Mouse (Mus musculus): ENCODE results near the gene Rapgefl1. TPM values are rescaled to one million over a fixed set of nuclear protein-coding genes. Genes with fewer than 3 reads are reported as not detected.

The Rapgefl1 gene
- total and polyA plus RNA-seq, 3 experiments: 0.58 to 1.4 TPM; not detected in 1

- no peak for TF ChIP-seq ZKSCAN1 (IDR thresholded peaks at IDR 0.05; ENCODE audit: low read depth, low read length)
- TF ChIP-seq NELFE (IDR thresholded peaks at IDR 0.05; ENCODE audit: low read depth, low read length): no peak
- no peak for TF ChIP-seq RAD21 (IDR thresholded peaks at IDR 0.05; ENCODE audit: low read depth, low read length)
- no peak for TF ChIP-seq USF1 (IDR thresholded peaks at IDR 0.05; ENCODE audit: low read depth, low read length)
- no peak for TF ChIP-seq ETS1 (IDR thresholded peaks at IDR 0.05; ENCODE audit: low read depth, low read length)
- TF ChIP-seq POLR2A (IDR thresholded peaks at IDR 0.05; ENCODE audit: control insufficient read depth in 1 of 2, insufficient read depth in 1 of 2, low read depth in 1 of 2, low read length in 2 of 2, poor library complexity in 1 of 2): no peak; a peak in 1 of 4 replicates
- peak in 2 of 3 experiments; percentile 10 to 20; a peak in 1 of 6 replicates for TF ChIP-seq CTCF (IDR thresholded peaks at IDR 0.05 in 2 of 3, conservative IDR thresholded peaks at IDR 0.05 in 1 of 3; ENCODE audit: control insufficient read depth in 1 of 3, insufficient read depth in 1 of 3, low read depth in 2 of 3, low read length in 3 of 3, poor library complexity in 1 of 3, severe bottlenecking in 1 of 3)
- TF ChIP-seq MEF2A (IDR thresholded peaks at IDR 0.05; ENCODE audit: extremely low read depth, insufficient replicate concordance, low read depth, low read length, poor library complexity, severe bottlenecking): no peak
- no peak for TF ChIP-seq SMC3 (IDR thresholded peaks at IDR 0.05; ENCODE audit: low read depth, low read length)
- TF ChIP-seq ELF1 (IDR thresholded peaks at IDR 0.05; ENCODE audit: low read depth, low read length): no peak
- no peak for TF ChIP-seq MAFK (IDR thresholded peaks at IDR 0.05; ENCODE audit: borderline replicate concordance, low read depth, low read length)
- no peak for TF ChIP-seq GATA1 (IDR thresholded peaks at IDR 0.05; ENCODE audit: low read depth, low read length)
- no peak for TF ChIP-seq TAL1 (IDR thresholded peaks at IDR 0.05; ENCODE audit: low read length)
- TF ChIP-seq HCFC1 (IDR thresholded peaks at IDR 0.05; ENCODE audit: low read depth, low read length): no peak
- TF ChIP-seq MAX (IDR thresholded peaks at IDR 0.05; ENCODE audit: low read length): no peak; the same call in none of the 2 replicates
- TF ChIP-seq NRF1 (IDR thresholded peaks at IDR 0.05; ENCODE audit: insufficient read depth, low read depth, low read length, poor library complexity, severe bottlenecking): no peak
- TF ChIP-seq USF2 (IDR thresholded peaks at IDR 0.05; ENCODE audit: borderline replicate concordance in 1 of 2, insufficient read depth in 1 of 2, low read depth in 1 of 2, low read length in 2 of 2): no peak
- TF ChIP-seq ZC3H11A (IDR thresholded peaks at IDR 0.05; ENCODE audit: low read depth, low read length): no peak
- TF ChIP-seq POLR2AphosphoS2 (IDR thresholded peaks at IDR 0.05; ENCODE audit: low read length): no peak; the same call in 1 of the 2 replicates
- no peak; the same call in 1 of the 2 replicates for TF ChIP-seq SIN3A (IDR thresholded peaks at IDR 0.05; ENCODE audit: low read length)
- peak; percentile 45; the same call in 1 of the 2 replicates for TF ChIP-seq CHD1 (IDR thresholded peaks at IDR 0.05; ENCODE audit: low read depth, low read length)
- no peak for TF ChIP-seq TCF12 (IDR thresholded peaks at IDR 0.05; ENCODE audit: low read depth, low read length)
- no peak for TF ChIP-seq KAT2A (conservative IDR thresholded peaks at IDR 0.05; ENCODE audit: low read depth, low read length)
- TF ChIP-seq BHLHE40 (IDR thresholded peaks at IDR 0.05; ENCODE audit: borderline replicate concordance, low read depth, low read length): no peak
- no peak for TF ChIP-seq RCOR1 (IDR thresholded peaks at IDR 0.05; ENCODE audit: low read depth, low read length)
- 0 out of 2 replicates have a peak, but pooled peaks have one; percentile 46 for TF ChIP-seq E2F4 (IDR thresholded peaks at IDR 0.05; ENCODE audit: borderline replicate concordance, low read depth, low read length)
- TF ChIP-seq TBP (IDR thresholded peaks at IDR 0.05; ENCODE audit: low read depth, low read length): no peak
- 0 out of 2 replicates have a peak, but pooled peaks have one; percentile 84 for TF ChIP-seq UBTF (IDR thresholded peaks at IDR 0.05; ENCODE audit: borderline replicate concordance, insufficient read depth, low read depth, low read length)
- TF ChIP-seq ZNF384 (IDR thresholded peaks at IDR 0.05; ENCODE audit: low read depth, low read length): no peak
- peak in 1 of 2 experiments; percentile 9; a peak in 1 of 4 replicates for TF ChIP-seq EP300 (IDR thresholded peaks at IDR 0.05; ENCODE audit: low read depth in 1 of 2, low read length in 2 of 2)
- peak; percentile 20; the same call in 1 of the 2 replicates for TF ChIP-seq MYB (IDR thresholded peaks at IDR 0.05; ENCODE audit: low read depth, low read length)
- no peak for TF ChIP-seq ZMIZ1 (IDR thresholded peaks at IDR 0.05; ENCODE audit: low read depth, low read length)
- peak; percentile 73; the same call in 1 of the 2 replicates for TF ChIP-seq MXI1 (IDR thresholded peaks at IDR 0.05; ENCODE audit: low read depth, low read length)
- peak; percentile 70; the same call in 1 of the 2 replicates for TF ChIP-seq MYC (IDR thresholded peaks at IDR 0.05; ENCODE audit: low read depth, low read length)
- TF ChIP-seq JUND (IDR thresholded peaks at IDR 0.05; ENCODE audit: low read depth, low read length): no peak
- DNase-seq (ENCODE audit: low read depth, low spot score): peak; percentile 85
- Histone ChIP-seq H3K4me3 (ENCODE audit: control insufficient read depth in 1 of 2, insufficient read depth in 1 of 2, low read depth in 2 of 2, low read length in 2 of 2) (peak overlapping the region; percentile 65 to 90), H3K27me3 (ENCODE audit: control insufficient read depth in 1 of 2, insufficient read depth in 2 of 2, low read length in 2 of 2) (no peaks in the 10 kb centered on the region), H3K9me3 (replicated peaks; ENCODE audit: insufficient read depth, low read length) (no peaks in the 10 kb centered on the region), H3K79me2 (ENCODE audit: control insufficient read depth, insufficient read depth, low read length, poor library complexity) (peaks cover 45% of the 10 kb centered on the region), H3K9ac (ENCODE audit: control insufficient read depth, low read depth, low read length, poor library complexity, severe bottlenecking) (peak overlapping the region; percentile 84), H3K36me3 (ENCODE audit: control insufficient read depth in 1 of 2, insufficient read depth in 2 of 2, low read length in 2 of 2) (peaks cover 10 to 44% of the 10 kb centered on the region in 2 experiments), H3K4me1 (ENCODE audit: control insufficient read depth in 1 of 2, insufficient read depth in 2 of 2, low read length in 2 of 2) (peaks cover 18 to 44% of the 10 kb centered on the region in 2 experiments), H3K27ac (ENCODE audit: control insufficient read depth, low read depth, low read length) (peak overlapping the region; percentile 88)
Observed at GRCm38 (mm10) chr11:98794469-98795014, 42.0 kb upstream of the Rapgefl1 start.

All from MEL (cell line).